Mouse (Mus musculus): ENCODE measurements around the gene Oxt.

DNA sequence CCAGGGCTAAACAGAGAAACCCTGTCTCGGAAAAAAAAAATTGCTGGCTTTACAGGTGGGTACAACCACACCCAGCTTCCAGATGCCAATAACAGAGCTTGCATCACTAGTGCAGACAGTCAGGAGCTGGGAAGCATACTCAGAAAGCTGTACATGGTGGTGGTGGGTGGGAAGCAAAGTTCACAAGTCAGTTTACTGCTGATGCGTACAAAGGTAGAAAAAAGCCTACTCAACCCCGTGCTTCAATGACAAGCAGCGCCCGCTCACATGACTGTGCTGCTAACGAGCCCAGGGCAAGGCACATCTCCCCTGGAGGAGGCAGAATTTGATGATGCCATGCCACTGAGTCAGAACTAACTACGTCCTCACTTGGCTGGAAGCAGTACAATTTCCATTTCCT is 43.0 kb downstream of the Oxt start:
- no peak for TF ChIP-seq CTCF (IDR thresholded peaks at IDR 0.05; ENCODE audit: low read depth)
- TF ChIP-seq EP300 (optimal IDR thresholded peaks at IDR 0.05): no peak
